Mouse (Mus musculus) heart, embryonic 16.5 days (tissue): ENCODE measurements at regions not wholly inside any gene's neighbourhood (a gene's known extent, or its start where the extent isn't known, plus 50 kb on each side); places are given as distances from the start of the nearest gene placed in this dataset.

ENCODE experiments used
- ATAC-seq: fragments of 200-750 bp; cut with Nextera tagmentation; replicated peaks from 2 replicates; pipeline ENCODE4 v1.8.0; 2017; ENCODE audit warnings: moderate number of reproducible peaks; ENCODE audit not compliant: insufficient read depth, low FRiP score; ENCODE audit errors: extremely low read depth
- H3K27ac ChIP-seq: fragments of 300-500 bp; sonication (generic); 2 replicates; pipeline ENCODE4 v1.5.1; 2014; ENCODE audit warnings: mild to moderate bottlenecking, low read length, control low read depth, moderate library complexity
- H3K27me3 ChIP-seq: fragments of 300-500 bp; sonication (generic); 2 replicates; pipeline ENCODE4 v1.6.1; 2014; ENCODE audit warnings: low read length, mixed read lengths; ENCODE audit not compliant: control insufficient read depth, insufficient read depth
- H3K36me3 ChIP-seq: fragments of 300-500 bp; sonication (generic); 2 replicates; pipeline ENCODE4 v1.6.1; 2014; ENCODE audit not compliant: control insufficient read depth, insufficient read depth
- H3K4me1 ChIP-seq: fragments of 300-500 bp; sonication (generic); 2 replicates; pipeline ENCODE4 v1.6.1; 2014; ENCODE audit warnings: low read length, mixed read lengths; ENCODE audit not compliant: control insufficient read depth, insufficient read depth
- H3K4me2 ChIP-seq: fragments of 300-500 bp; sonication (generic); 2 replicates; pipeline ENCODE4 v1.6.1; 2014; ENCODE audit warnings: low read depth, mild to moderate bottlenecking, control low read depth, low read length
- H3K4me3 ChIP-seq: fragments of 300-500 bp; sonication (generic); 2 replicates; pipeline ENCODE4 v1.5.1; 2014; ENCODE audit warnings: mild to moderate bottlenecking, control low read depth, low read length
- H3K9ac ChIP-seq: fragments of 300-500 bp; sonication (generic); 2 replicates; pipeline ENCODE4 v1.6.1; 2014; ENCODE audit warnings: low read length, control low read depth
- H3K9me3 ChIP-seq: fragments of 300-500 bp; sonication (generic); replicated peaks from 2 replicates; pipeline ENCODE4 v1.6.1; 2016; ENCODE audit warnings: low read length; ENCODE audit not compliant: control insufficient read depth
- WGBS: fragments of 180-500 bp; shearing (Covaris S2); extraction: QIAGEN DNeasy Blood & Tissue Kit; methylation state at CpG from one replicate; pipeline ENCODE4 v1.1.7; 2014; 5-methylcytosine and 5-hydroxymethylcytosine counted together

GRCm38 (mm10) chr4:40014666-40015065 lies 128.2 kb upstream of the Aco1 start:
- H3K9ac ChIP-seq = no peak overlapping the region
- no peak overlapping the region for H3K27ac ChIP-seq
- no peaks in the 10 kb centered on the region for H3K27me3 ChIP-seq
- 61% methylated on average over 7 of the region's 7 CpGs for WGBS
- H3K4me3 ChIP-seq = no peak overlapping the region
- H3K4me1 ChIP-seq = no peaks in the 10 kb centered on the region
- H3K4me2 ChIP-seq = no peak overlapping the region
- ATAC-seq = no peak
- H3K36me3 ChIP-seq = no peaks in the 10 kb centered on the region
- no peaks in the 10 kb centered on the region for H3K9me3 ChIP-seq

DNA sequence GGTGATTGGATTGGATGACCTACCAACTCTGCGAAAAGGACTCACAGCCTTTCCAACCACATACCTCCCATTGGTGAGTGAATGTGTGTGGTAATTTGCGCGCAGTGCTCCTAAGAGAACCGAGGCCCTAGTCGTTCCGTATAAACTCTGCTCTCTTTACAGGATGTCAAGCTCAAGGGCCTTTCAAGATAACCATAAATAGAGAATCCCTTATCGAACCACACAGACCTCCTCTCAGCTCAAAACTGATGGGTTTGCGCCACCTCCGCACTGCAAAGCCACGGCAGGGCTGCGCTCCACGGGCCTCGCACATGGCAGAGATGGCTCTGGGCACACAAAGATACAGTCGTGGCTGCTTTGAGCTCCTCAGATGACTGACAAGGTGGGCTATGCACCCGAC lies 126.0 kb upstream of the Aco1 start:
- no peaks in the 10 kb centered on the region for H3K9me3 ChIP-seq
- 43% methylated on average over 15 of the region's 15 CpGs for WGBS
- peak overlapping the region; percentile 22; the same call in 1 of the 2 replicates for H3K4me2 ChIP-seq
- no peaks in the 10 kb centered on the region for H3K36me3 ChIP-seq
- H3K4me1 ChIP-seq = no peaks in the 10 kb centered on the region
- H3K9ac ChIP-seq = no peak overlapping the region
- H3K27me3 ChIP-seq = no peaks in the 10 kb centered on the region
- no peak overlapping the region for H3K4me3 ChIP-seq
- ATAC-seq = no peak
- H3K27ac ChIP-seq = no peak overlapping the region

- no peaks in the 10 kb centered on the region for H3K4me1 ChIP-seq
- no peak overlapping the region for H3K4me3 ChIP-seq
- H3K27me3 ChIP-seq = no peaks in the 10 kb centered on the region
- ATAC-seq = no peak
- H3K36me3 ChIP-seq = no peaks in the 10 kb centered on the region
- H3K9me3 ChIP-seq = no peaks in the 10 kb centered on the region
- no peak overlapping the region for H3K27ac ChIP-seq
- 70% methylated on average over 4 of the region's 4 CpGs for WGBS
- H3K4me2 ChIP-seq = no peak overlapping the region
- H3K9ac ChIP-seq = no peak overlapping the region
Measured at GRCm38 (mm10) chr4:40018208-40018607, 124.7 kb upstream of the Aco1 start.

- Histone ChIP-seq H3K27ac (no peak overlapping the region), H3K27me3 (no peaks in the 10 kb centered on the region), H3K4me1 (no peaks in the 10 kb centered on the region), H3K4me3 (no peak overlapping the region), H3K36me3 (no peaks in the 10 kb centered on the region), H3K4me2 (no peak overlapping the region), H3K9me3 (no peaks in the 10 kb centered on the region), H3K9ac (no peak overlapping the region)
- no peak for ATAC-seq
- 79% methylated on average over 1 of the region's 1 CpGs for WGBS
Measured at GRCm38 (mm10) chr4:40031361-40031760, 111.5 kb upstream of the Aco1 start.

- no peak overlapping the region for H3K4me3 ChIP-seq
- H3K27me3 ChIP-seq = no peaks in the 10 kb centered on the region
- ATAC-seq = no peak
- WGBS = 93% methylated on average over 10 of the region's 10 CpGs
- H3K4me2 ChIP-seq = no peak overlapping the region
- peaks cover 3% of the 10 kb centered on the region; the same call in 1 of the 2 replicates for H3K9me3 ChIP-seq
- H3K27ac ChIP-seq = no peak overlapping the region
- no peaks in the 10 kb centered on the region for H3K4me1 ChIP-seq
- no peaks in the 10 kb centered on the region for H3K36me3 ChIP-seq
- no peak overlapping the region for H3K9ac ChIP-seq
Measured at GRCm38 (mm10) chr4:40047846-40048245, 95.0 kb upstream of the Aco1 start.

DNA sequence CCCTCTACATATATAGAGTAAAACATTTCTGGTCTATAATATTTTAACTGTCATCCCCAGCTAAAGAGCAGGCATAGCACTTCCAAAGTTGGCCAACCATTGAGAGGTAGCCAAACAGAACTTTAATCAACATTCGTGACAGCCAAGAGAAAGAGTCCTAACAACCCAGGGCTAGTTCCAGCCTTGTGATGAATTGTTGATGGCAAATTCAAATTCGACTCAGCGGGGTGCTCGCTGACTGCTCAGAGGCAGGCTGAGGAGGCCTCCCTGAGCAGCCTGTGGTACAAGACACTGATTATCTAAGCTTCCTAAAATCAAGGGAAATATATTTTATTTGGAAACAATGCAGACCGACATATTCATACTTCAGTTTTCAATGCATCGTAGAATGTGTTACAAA lies 93.8 kb upstream of the Aco1 start:
- no peak overlapping the region for H3K9ac ChIP-seq
- H3K27me3 ChIP-seq = no peaks in the 10 kb centered on the region
- no peaks in the 10 kb centered on the region for H3K36me3 ChIP-seq
- 69% methylated on average over 6 of the region's 6 CpGs for WGBS
- no peak overlapping the region for H3K27ac ChIP-seq
- no peak for ATAC-seq
- H3K4me3 ChIP-seq = no peak overlapping the region
- H3K9me3 ChIP-seq = peaks cover 3% of the 10 kb centered on the region; the same call in 1 of the 2 replicates
- no peak overlapping the region for H3K4me2 ChIP-seq
- no peaks in the 10 kb centered on the region for H3K4me1 ChIP-seq

DNA sequence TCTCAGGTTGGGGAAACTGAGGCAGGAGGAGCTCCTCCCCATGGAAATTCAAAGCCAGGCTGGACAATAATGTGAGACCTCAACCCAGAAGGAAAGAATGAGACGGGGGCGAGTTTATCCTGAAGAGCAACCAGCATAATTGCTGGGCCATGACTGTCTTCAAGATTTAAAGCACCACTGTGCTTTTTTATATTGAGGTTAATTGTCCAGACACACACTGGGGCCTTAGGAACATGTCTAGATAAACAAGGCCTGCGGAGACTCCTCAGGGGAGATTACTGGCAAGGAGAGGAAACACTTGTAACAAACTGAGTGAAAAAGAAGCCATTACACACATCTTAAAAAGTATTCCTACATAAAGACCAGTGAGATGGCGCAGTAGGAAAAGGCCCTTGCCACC lies 91.0 kb upstream of the Aco1 start:
- Histone ChIP-seq H3K4me1 (no peaks in the 10 kb centered on the region), H3K36me3 (no peaks in the 10 kb centered on the region), H3K27me3 (no peaks in the 10 kb centered on the region), H3K27ac (no peak overlapping the region), H3K9ac (no peak overlapping the region), H3K4me3 (no peak overlapping the region), H3K9me3 (peaks cover 3% of the 10 kb centered on the region; the same call in 1 of the 2 replicates), H3K4me2 (no peak overlapping the region)
- WGBS = 81% methylated on average over 4 of the region's 4 CpGs
- ATAC-seq = no peak

DNA sequence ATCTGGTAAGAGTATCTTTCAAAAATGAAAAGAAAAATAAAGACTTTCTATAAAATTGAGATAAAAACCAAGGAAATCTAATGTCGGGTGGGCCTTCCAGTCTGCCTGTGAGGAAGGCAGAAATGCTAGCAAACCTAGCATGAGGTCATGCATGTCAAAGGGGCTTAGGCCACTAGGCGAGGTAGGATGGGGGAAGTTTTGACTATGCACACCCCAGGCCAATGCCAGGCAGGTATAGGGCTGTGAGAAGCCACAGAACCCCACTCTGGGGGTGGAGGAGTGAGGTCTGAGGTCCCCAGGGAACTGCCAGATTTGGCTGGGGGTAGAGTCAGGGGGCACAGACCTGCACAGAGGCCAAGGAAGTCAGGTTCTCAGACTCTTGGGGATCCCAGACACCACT lies 89.5 kb upstream of the Aco1 start:
- no peak for ATAC-seq
- H3K4me3 ChIP-seq = no peak overlapping the region
- H3K9me3 ChIP-seq = no peaks in the 10 kb centered on the region
- no peak overlapping the region for H3K27ac ChIP-seq
- no peaks in the 10 kb centered on the region for H3K4me1 ChIP-seq
- no peaks in the 10 kb centered on the region for H3K27me3 ChIP-seq
- no peak overlapping the region for H3K4me2 ChIP-seq
- H3K36me3 ChIP-seq = no peaks in the 10 kb centered on the region
- H3K9ac ChIP-seq = no peak overlapping the region
- 78% methylated on average over 2 of the region's 2 CpGs for WGBS

- Histone ChIP-seq H3K27me3 (no peaks in the 10 kb centered on the region), H3K9ac (no peak overlapping the region), H3K4me3 (no peak overlapping the region), H3K4me1 (no peaks in the 10 kb centered on the region), H3K4me2 (no peak overlapping the region), H3K36me3 (no peaks in the 10 kb centered on the region), H3K9me3 (no peaks in the 10 kb centered on the region), H3K27ac (no peak overlapping the region)
- 74% methylated on average over 3 of the region's 3 CpGs for WGBS
- ATAC-seq = no peak
Measured at GRCm38 (mm10) chr4:40063751-40064456, 79.0 kb upstream of the Aco1 start.
